In genomic region chr17:57029691-57030090, GRCm38 (mm10) we compare ENCODE assay signal across 8 mouse cellular contexts. TPM values are rescaled to one million over a fixed set of nuclear protein-coding genes. Genes with fewer than 3 reads are reported as not detected.
A peak's percentile ranks its signal among the peaks of the same experiment; 100 is the strongest.
DNase-seq lines count a peak whose midpoint lies in the region; ATAC-seq and TF ChIP-seq lines count a peak whose summit lies in the region.

No protein-coding gene starts in this region.

- no peaks in the 10 kb centered on the region for H3K27me3 ChIP-seq in neural tube, embryonic 11.5 days (ENCODE audit: control insufficient read depth, insufficient read depth, low read length)
- H3K27me3 ChIP-seq in intestine, embryonic 16.5 days (replicated peaks; ENCODE audit: control insufficient read depth, insufficient read depth, low read length), result no peaks in the 10 kb centered on the region

- H3K9me3 ChIP-seq in neural tube, embryonic 11.5 days (ENCODE audit: control insufficient read depth, low read length), result no peaks in the 10 kb centered on the region
- no peaks in the 10 kb centered on the region for H3K9me3 ChIP-seq in intestine, embryonic 16.5 days (ENCODE audit: control insufficient read depth, low read length)

- H3K9ac ChIP-seq in neural tube, embryonic 11.5 days (ENCODE audit: low read length), result peak overlapping the region; percentile 99
- H3K9ac ChIP-seq in intestine, embryonic 16.5 days (ENCODE audit: low read depth, low read length), result peak overlapping the region; percentile 100

- peaks cover 11% of the 10 kb centered on the region for H3K4me1 ChIP-seq in neural tube, embryonic 11.5 days (ENCODE audit: control insufficient read depth, insufficient read depth, low read length)
- peaks cover 2% of the 10 kb centered on the region; the same call in 1 of the 2 replicates for H3K4me1 ChIP-seq in embryonic fibroblast, embryonic 13.5 days (ENCODE audit: control insufficient read depth, insufficient read depth, low read length)
- H3K4me1 ChIP-seq in intestine, embryonic 16.5 days (ENCODE audit: control insufficient read depth, insufficient read depth, low read length), result peaks cover 10% of the 10 kb centered on the region

- peaks cover 26% of the 10 kb centered on the region for H3K36me3 ChIP-seq in neural tube, embryonic 11.5 days (ENCODE audit: control insufficient read depth, insufficient read depth, low read length)
- H3K36me3 ChIP-seq in intestine, embryonic 16.5 days (ENCODE audit: control insufficient read depth, insufficient read depth, low read length), result peaks cover 30% of the 10 kb centered on the region

- TF ChIP-seq POLR2A in embryonic fibroblast, embryonic 13.5 days (IDR thresholded peaks at IDR 0.05; ENCODE audit: low read depth, low read length), result peak; percentile 46

- TF ChIP-seq CTCF in embryonic fibroblast, embryonic 13.5 days (IDR thresholded peaks at IDR 0.05; ENCODE audit: borderline replicate concordance, insufficient read depth, low read length), result no peak

- 34% methylated on average over 8 of the region's 8 CpGs for WGBS in neural tube, embryonic 11.5 days
- WGBS in intestine, embryonic 16.5 days, result 34% methylated on average over 8 of the region's 8 CpGs

- no peak for DNase-seq in neural tube, embryonic 11.5 days (ENCODE audit: low spot score)
- no peak for DNase-seq in neural tube, embryonic 10.5 days (ENCODE audit: extremely low spot score, low spot score)
- DNase-seq in ovary, adult 18-20 months (ENCODE audit: low spot score), result no peak
- DNase-seq in cerebellum, postnatal 36 days, result no peak

- peak overlapping the region; percentile 96 for H3K4me3 ChIP-seq in neural tube, embryonic 11.5 days (ENCODE audit: low read depth, low read length)
- H3K4me3 ChIP-seq in embryonic fibroblast, embryonic 13.5 days (ENCODE audit: insufficient read depth, low read length), result peak overlapping the region; percentile 97
- H3K4me3 ChIP-seq in intestine, embryonic 16.5 days (ENCODE audit: low read length), result peak overlapping the region; percentile 86

- H3K27ac ChIP-seq in neural tube, embryonic 11.5 days (ENCODE audit: low read depth, low read length), result no peak overlapping the region
- no peak overlapping the region for H3K27ac ChIP-seq in embryonic fibroblast, embryonic 13.5 days (ENCODE audit: insufficient read depth, low read length)
- H3K27ac ChIP-seq in intestine, embryonic 16.5 days (ENCODE audit: low read length), result no peak overlapping the region

- peak overlapping the region; percentile 86 for H3K4me2 ChIP-seq in neural tube, embryonic 11.5 days (ENCODE audit: low read depth)
- H3K4me2 ChIP-seq in intestine, embryonic 16.5 days (ENCODE audit: low read depth, low read length), result peak overlapping the region; percentile 88

- ATAC-seq in neural tube, embryonic 11.5 days (ENCODE audit: insufficient read depth, low FRiP score, low TSS enrichment), result no peak
- no peak for ATAC-seq in intestine, embryonic 16.5 days
- ATAC-seq in megakaryocyte progenitor cell, adult 5-6 weeks (replicated peaks; ENCODE audit: poor library complexity), result peak; percentile 13
- ATAC-seq in granulocyte monocyte progenitor cell, adult 5-6 weeks (replicated peaks; ENCODE audit: poor library complexity, severe bottlenecking), result no peak

RNA-seq across cellular contexts. Expression of gene Khsrp, which starts 1.6 kb away (rescaled TPM):
- polyA plus RNA-seq in neural tube, embryonic 11.5 days (2014; fragmentation: Nextera tagmentation; extraction: Ambion mirVana), result 45.4 and 46.2 TPM in 2 replicates
- 77.2 and 82.4 TPM in 2 replicates for polyA plus RNA-seq in embryonic fibroblast, embryonic 13.5 days (2011; ENCODE audit: insufficient read length, low read depth, missing spikeins)
- polyA plus RNA-seq in intestine, embryonic 16.5 days (2015; fragmentation: Nextera tagmentation; extraction: Ambion mirVana), result 15.7 and 16.7 TPM in 2 replicates
- 99.5 and 107 TPM in 2 replicates for total RNA-seq in megakaryocyte progenitor cell, adult 5-6 weeks (2015)
- 68.5 and 89.2 TPM in 2 replicates for total RNA-seq in megakaryocyte progenitor cell, adult 5-6 weeks (2017)
- total RNA-seq in granulocyte monocyte progenitor cell, adult 5-6 weeks (2014; fragmentation: Nextera tagmentation), result 96.6 and 149 TPM in 2 replicates
- total RNA-seq in granulocyte monocyte progenitor cell, adult 5-6 weeks (2017), result 68.9 and 84.0 TPM in 2 replicates

RNA-seq across cellular contexts. Expression of gene Slc25a41, which starts 11.8 kb away (rescaled TPM):
- polyA plus RNA-seq in neural tube, embryonic 11.5 days (2014; fragmentation: Nextera tagmentation; extraction: Ambion mirVana), result 0.20 TPM in 1 of 2 replicates, not detected in the other
- not detected in 2 replicates for polyA plus RNA-seq in embryonic fibroblast, embryonic 13.5 days (2011; ENCODE audit: insufficient read length, low read depth, missing spikeins)
- polyA plus RNA-seq in intestine, embryonic 16.5 days (2015; fragmentation: Nextera tagmentation; extraction: Ambion mirVana), result not detected in 2 replicates
- total RNA-seq in megakaryocyte progenitor cell, adult 5-6 weeks (2015), result not detected in 2 replicates
- total RNA-seq in megakaryocyte progenitor cell, adult 5-6 weeks (2017), result not detected in 2 replicates
- not detected in 2 replicates for total RNA-seq in granulocyte monocyte progenitor cell, adult 5-6 weeks (2014; fragmentation: Nextera tagmentation)
- not detected in 2 replicates for total RNA-seq in granulocyte monocyte progenitor cell, adult 5-6 weeks (2017)

RNA-seq across cellular contexts. Expression of gene Gm17949, which starts 18.4 kb away (rescaled TPM):
- polyA plus RNA-seq in neural tube, embryonic 11.5 days (2014; fragmentation: Nextera tagmentation; extraction: Ambion mirVana), result not detected in 2 replicates
- polyA plus RNA-seq in embryonic fibroblast, embryonic 13.5 days (2011; ENCODE audit: insufficient read length, low read depth, missing spikeins), result not detected in 2 replicates
- polyA plus RNA-seq in intestine, embryonic 16.5 days (2015; fragmentation: Nextera tagmentation; extraction: Ambion mirVana), result 0.37 and 0.58 TPM in 2 replicates
- total RNA-seq in megakaryocyte progenitor cell, adult 5-6 weeks (2015), result not detected in 2 replicates
- total RNA-seq in megakaryocyte progenitor cell, adult 5-6 weeks (2017), result not detected in 2 replicates
- total RNA-seq in granulocyte monocyte progenitor cell, adult 5-6 weeks (2014; fragmentation: Nextera tagmentation), result not detected in 2 replicates
- total RNA-seq in granulocyte monocyte progenitor cell, adult 5-6 weeks (2017), result not detected in 2 replicates

RNA-seq across cellular contexts. Expression of gene Gtf2f1, which starts 18.6 kb away (rescaled TPM):
- polyA plus RNA-seq in neural tube, embryonic 11.5 days (2014; fragmentation: Nextera tagmentation; extraction: Ambion mirVana), result 78.1 and 85.0 TPM in 2 replicates
- 49.7 and 62.1 TPM in 2 replicates for polyA plus RNA-seq in embryonic fibroblast, embryonic 13.5 days (2011; ENCODE audit: insufficient read length, low read depth, missing spikeins)
- 57.9 and 60.9 TPM in 2 replicates for polyA plus RNA-seq in intestine, embryonic 16.5 days (2015; fragmentation: Nextera tagmentation; extraction: Ambion mirVana)
- 52.8 and 61.1 TPM in 2 replicates for total RNA-seq in megakaryocyte progenitor cell, adult 5-6 weeks (2015)
- 120 and 142 TPM in 2 replicates for total RNA-seq in megakaryocyte progenitor cell, adult 5-6 weeks (2017)
- total RNA-seq in granulocyte monocyte progenitor cell, adult 5-6 weeks (2014; fragmentation: Nextera tagmentation), result 47.6 and 63.8 TPM in 2 replicates
- total RNA-seq in granulocyte monocyte progenitor cell, adult 5-6 weeks (2017), result 103 and 116 TPM in 2 replicates

RNA-seq across cellular contexts. Expression of gene Crb3, which starts 29.2 kb away (rescaled TPM):
- 1.2 and 1.9 TPM in 2 replicates for polyA plus RNA-seq in neural tube, embryonic 11.5 days (2014; fragmentation: Nextera tagmentation; extraction: Ambion mirVana)
- polyA plus RNA-seq in embryonic fibroblast, embryonic 13.5 days (2011; ENCODE audit: insufficient read length, low read depth, missing spikeins), result not detected in 2 replicates
- 113 TPM in 2 replicates for polyA plus RNA-seq in intestine, embryonic 16.5 days (2015; fragmentation: Nextera tagmentation; extraction: Ambion mirVana)
- not detected in 2 replicates for total RNA-seq in megakaryocyte progenitor cell, adult 5-6 weeks (2015)
- not detected in 2 replicates for total RNA-seq in megakaryocyte progenitor cell, adult 5-6 weeks (2017)
- not detected in 2 replicates for total RNA-seq in granulocyte monocyte progenitor cell, adult 5-6 weeks (2014; fragmentation: Nextera tagmentation)
- total RNA-seq in granulocyte monocyte progenitor cell, adult 5-6 weeks (2017), result not detected in 2 replicates
